Comparison of ENCODE assay signal across 21 mouse cellular contexts in the genomic region with DNA sequence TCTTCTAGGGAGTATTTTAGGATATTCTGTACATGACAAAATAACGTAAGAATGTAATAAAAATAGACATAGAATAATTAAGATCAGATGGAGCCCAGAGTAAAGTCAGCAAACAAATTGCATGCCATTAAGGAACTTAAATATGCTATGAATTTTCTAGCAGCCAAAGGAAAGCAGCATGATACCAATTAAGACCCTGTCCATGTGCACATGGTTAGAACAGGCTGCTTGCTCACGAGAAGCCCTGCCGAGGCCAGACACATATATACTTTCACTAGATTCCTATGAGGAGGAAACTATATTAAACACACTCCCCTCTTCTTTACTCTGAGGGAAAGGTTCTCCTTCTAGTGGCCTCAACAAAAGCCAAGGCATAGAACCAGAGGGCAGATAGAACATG.
DNase-seq lines count a peak whose midpoint lies in the region; ATAC-seq and TF ChIP-seq lines count a peak whose summit lies in the region.
"Had no signal": no experiment of that assay in that cellular context is flagged by ENCODE, and none has a peak within 500 bp of the region (broad histone marks: within the 10 kb centered on the region; RNA-seq: fewer than 3 reads in every experiment).

No protein-coding gene starts in this region.

- no peak overlapping the region for H3K4me3 ChIP-seq in forebrain, postnatal 0 days (ENCODE audit: low read depth, low read length)
- no peak overlapping the region for H3K4me3 ChIP-seq in forebrain, embryonic 11.5 days (ENCODE audit: low read depth, low read length)
- H3K4me3 ChIP-seq in embryonic facial prominence, embryonic 15.5 days (replicated peaks): no peak overlapping the region
- H3K4me3 ChIP-seq in limb, embryonic 10.5 days: no peak overlapping the region
- no peak overlapping the region for H3K4me3 ChIP-seq in limb, embryonic 14.5 days (replicated peaks; ENCODE audit: low read length)
- no peak overlapping the region for H3K4me3 ChIP-seq in hindbrain, embryonic 11.5 days (ENCODE audit: low read depth, low read length)
- H3K4me3 ChIP-seq: forebrain, embryonic 13.5 days; heart, embryonic 13.5 days; hindbrain, embryonic 12.5 days had no signal

- no peaks in the 10 kb centered on the region for H3K36me3 ChIP-seq in forebrain, postnatal 0 days (ENCODE audit: insufficient read depth)
- H3K36me3 ChIP-seq in forebrain, embryonic 11.5 days (ENCODE audit: control insufficient read depth, insufficient read depth, low read length): no peaks in the 10 kb centered on the region
- no peaks in the 10 kb centered on the region for H3K36me3 ChIP-seq in embryonic facial prominence, embryonic 15.5 days
- H3K36me3 ChIP-seq in limb, embryonic 10.5 days: no peaks in the 10 kb centered on the region
- H3K36me3 ChIP-seq in limb, embryonic 14.5 days (ENCODE audit: control insufficient read depth, insufficient read depth, low read length): no peaks in the 10 kb centered on the region
- H3K36me3 ChIP-seq in hindbrain, embryonic 11.5 days (ENCODE audit: control insufficient read depth, insufficient read depth, low read length): no peaks in the 10 kb centered on the region
- H3K36me3 ChIP-seq: heart, embryonic 13.5 days; hindbrain, embryonic 12.5 days had no signal

- H3K4me2 ChIP-seq in forebrain, postnatal 0 days (ENCODE audit: low read depth): no peak overlapping the region
- no peak overlapping the region for H3K4me2 ChIP-seq in forebrain, embryonic 11.5 days (ENCODE audit: low read depth, low read length, severe bottlenecking)
- H3K4me2 ChIP-seq in embryonic facial prominence, embryonic 15.5 days (replicated peaks): no peak overlapping the region
- no peak overlapping the region for H3K4me2 ChIP-seq in limb, embryonic 14.5 days (replicated peaks; ENCODE audit: low read depth, low read length, severe bottlenecking)
- H3K4me2 ChIP-seq in hindbrain, embryonic 11.5 days (replicated peaks; ENCODE audit: low read depth, low read length): no peak overlapping the region
- H3K4me2 ChIP-seq: forebrain, embryonic 13.5 days; heart, embryonic 13.5 days; hindbrain, embryonic 12.5 days had no signal

- no peak for ATAC-seq in forebrain, postnatal 0 days
- no peak for ATAC-seq in forebrain, embryonic 11.5 days (replicated peaks; ENCODE audit: low FRiP score)
- ATAC-seq in embryonic facial prominence, embryonic 15.5 days (ENCODE audit: insufficient number of reproducible peaks, low FRiP score, low TSS enrichment, low read depth): peak; percentile 73; the same call in 1 of the 2 replicates
- ATAC-seq in limb, embryonic 14.5 days (ENCODE audit: low FRiP score, low read depth): no peak
- no peak for ATAC-seq in hindbrain, embryonic 11.5 days (ENCODE audit: low FRiP score)
- ATAC-seq: forebrain, embryonic 13.5 days; hindbrain, embryonic 16.5 days had no signal

- no peaks in the 10 kb centered on the region for H3K27me3 ChIP-seq in forebrain, postnatal 0 days (ENCODE audit: insufficient read depth, low read length)
- no peaks in the 10 kb centered on the region for H3K27me3 ChIP-seq in forebrain, embryonic 11.5 days (ENCODE audit: control insufficient read depth, insufficient read depth, low read length)
- H3K27me3 ChIP-seq in embryonic facial prominence, embryonic 15.5 days: no peaks in the 10 kb centered on the region
- no peaks in the 10 kb centered on the region for H3K27me3 ChIP-seq in limb, embryonic 10.5 days (ENCODE audit: low read depth, poor library complexity, severe bottlenecking)
- no peaks in the 10 kb centered on the region for H3K27me3 ChIP-seq in limb, embryonic 14.5 days (ENCODE audit: control insufficient read depth, insufficient read depth, low read length)
- no peaks in the 10 kb centered on the region for H3K27me3 ChIP-seq in hindbrain, embryonic 11.5 days (ENCODE audit: control insufficient read depth, insufficient read depth, low read length)
- H3K27me3 ChIP-seq: CH12.LX; forebrain, embryonic 13.5 days; heart, embryonic 13.5 days; hindbrain, embryonic 12.5 days had no signal

- no peak overlapping the region for H3K9ac ChIP-seq in forebrain, postnatal 0 days
- H3K9ac ChIP-seq in forebrain, embryonic 11.5 days (ENCODE audit: low read length): no peak overlapping the region
- no peak overlapping the region for H3K9ac ChIP-seq in embryonic facial prominence, embryonic 15.5 days
- H3K9ac ChIP-seq in limb, embryonic 14.5 days (ENCODE audit: low read depth, low read length, severe bottlenecking): no peak overlapping the region
- H3K9ac ChIP-seq in hindbrain, embryonic 11.5 days (ENCODE audit: low read depth, low read length): no peak overlapping the region
- H3K9ac ChIP-seq: forebrain, embryonic 13.5 days; heart, embryonic 13.5 days; hindbrain, embryonic 12.5 days had no signal

- no peak for TF ChIP-seq CTCF in forebrain, postnatal 0 days (IDR thresholded peaks at IDR 0.05; ENCODE audit: low read depth)

- TF ChIP-seq POLR2A in limb, embryonic 14.5 days (IDR thresholded peaks at IDR 0.05; ENCODE audit: borderline replicate concordance, extremely low read depth, insufficient read depth, insufficient read length): no peak

- DNase-seq in forebrain, postnatal 0 days: peak; percentile 13
- DNase-seq in forebrain, embryonic 11.5 days (ENCODE audit: low spot score): no peak
- no peak for DNase-seq in limb, embryonic 10.5 days (ENCODE audit: low spot score)
- DNase-seq in limb, embryonic 14.5 days (ENCODE audit: low spot score): peak; percentile 32
- DNase-seq in hindbrain, embryonic 11.5 days (ENCODE audit: low spot score): no peak
- no peak for DNase-seq in right cerebral cortex, postnatal 4 days
- DNase-seq in heart, adult 18-20 months: no peak
- DNase-seq: adrenal gland, adult 2 months; adrenal gland, postnatal 25 days; cerebellum, adult 9-10 months; cerebellum, postnatal 25 days; gastrocnemius, postnatal 25 days; heart, postnatal 36 days; kidney, adult 11 months; kidney, adult 9 months had no signal

- 64% methylated on average over 3 of the region's 3 CpGs for WGBS in forebrain, postnatal 0 days
- whole genome bisulfite sequencing in forebrain, embryonic 11.5 days: 85% methylated on average over 3 of the region's 3 CpGs
- WGBS in embryonic facial prominence, embryonic 15.5 days: 31% methylated on average over 3 of the region's 3 CpGs
- 54% methylated on average over 3 of the region's 3 CpGs for WGBS in limb, embryonic 10.5 days
- WGBS in limb, embryonic 14.5 days: 30% methylated on average over 3 of the region's 3 CpGs
- 80% methylated on average over 3 of the region's 3 CpGs for WGBS in hindbrain, embryonic 11.5 days

- H3K9me3 ChIP-seq in forebrain, postnatal 0 days (ENCODE audit: low read length): no peaks in the 10 kb centered on the region
- H3K9me3 ChIP-seq in forebrain, embryonic 11.5 days (ENCODE audit: control insufficient read depth, low read length): no peaks in the 10 kb centered on the region
- H3K9me3 ChIP-seq in embryonic facial prominence, embryonic 15.5 days (replicated peaks): no peaks in the 10 kb centered on the region
- H3K9me3 ChIP-seq in limb, embryonic 10.5 days (replicated peaks): no peaks in the 10 kb centered on the region
- H3K9me3 ChIP-seq in limb, embryonic 14.5 days (ENCODE audit: control insufficient read depth, low read length): no peaks in the 10 kb centered on the region
- no peaks in the 10 kb centered on the region for H3K9me3 ChIP-seq in hindbrain, embryonic 11.5 days (ENCODE audit: control insufficient read depth, low read length)
- H3K9me3 ChIP-seq: forebrain, embryonic 13.5 days; heart, embryonic 13.5 days; hindbrain, embryonic 12.5 days had no signal

- H3K27ac ChIP-seq in forebrain, postnatal 0 days (ENCODE audit: low read depth, low read length): no peak overlapping the region
- no peak overlapping the region for H3K27ac ChIP-seq in forebrain, embryonic 11.5 days (ENCODE audit: low read depth, low read length)
- peak overlapping the region; percentile 76 for H3K27ac ChIP-seq in embryonic facial prominence, embryonic 15.5 days (replicated peaks)
- peak overlapping the region; percentile 21; the same call in 1 of the 2 replicates for H3K27ac ChIP-seq in limb, embryonic 10.5 days
- H3K27ac ChIP-seq in limb, embryonic 14.5 days (replicated peaks; ENCODE audit: low read depth, low read length): no peak overlapping the region
- H3K27ac ChIP-seq in hindbrain, embryonic 11.5 days (ENCODE audit: low read depth, low read length): no peak overlapping the region
- H3K27ac ChIP-seq: forebrain, embryonic 13.5 days; heart, embryonic 13.5 days; hindbrain, embryonic 12.5 days had no signal

- H3K4me1 ChIP-seq in forebrain, postnatal 0 days (ENCODE audit: insufficient read depth): peaks cover 13% of the 10 kb centered on the region
- H3K4me1 ChIP-seq in forebrain, embryonic 11.5 days (replicated peaks; ENCODE audit: control insufficient read depth, insufficient read depth, low read length): peaks cover 6% of the 10 kb centered on the region
- peaks cover 36% of the 10 kb centered on the region for H3K4me1 ChIP-seq in embryonic facial prominence, embryonic 15.5 days
- peaks cover 42% of the 10 kb centered on the region for H3K4me1 ChIP-seq in limb, embryonic 10.5 days
- peaks cover 27% of the 10 kb centered on the region for H3K4me1 ChIP-seq in limb, embryonic 14.5 days (ENCODE audit: control insufficient read depth, insufficient read depth, low read length)
- H3K4me1 ChIP-seq in hindbrain, embryonic 11.5 days (replicated peaks; ENCODE audit: control insufficient read depth, insufficient read depth, low read length): no peaks in the 10 kb centered on the region

Comparison
In these comparisons a context has a peak if more than half of its experiments do, and no peak if none do; other contexts are left out.
1. DNase-seq: peak in forebrain, postnatal 0 days (single experiment) and limb, embryonic 14.5 days (single experiment); none in forebrain, embryonic 11.5 days (single experiment), limb, embryonic 10.5 days (single experiment), hindbrain, embryonic 11.5 days (single experiment), right cerebral cortex, postnatal 4 days (single experiment) and heart, adult 18-20 months (0 of 2).
2. H3K27ac ChIP-seq: peak in embryonic facial prominence, embryonic 15.5 days (single experiment) and limb, embryonic 10.5 days (single experiment); none in forebrain, postnatal 0 days (single experiment), forebrain, embryonic 11.5 days (single experiment), limb, embryonic 14.5 days (single experiment) and hindbrain, embryonic 11.5 days (single experiment).